Mouse (Mus musculus): ENCODE data around the gene Cd200. TPM values are rescaled to one million over a fixed set of nuclear protein-coding genes. Genes with fewer than 3 reads are reported as not detected.
A peak's percentile ranks its signal among the peaks of the same experiment; 100 is the strongest.
"Not testable (repeated sequence)": the region's sequence is repeated elsewhere in the genome, so short reads cannot be mapped to it uniquely, and the experiment has no call there.

Gene Cd200
- total RNA-seq, 2 experiments from 2014 or later = not detected

- ATAC-seq (replicated peaks; ENCODE audit: low FRiP score, low TSS enrichment, poor library complexity, severe bottlenecking) = no peak
These were observed 29.9 kb downstream of the Cd200 start for GRCm38 (mm10) chr16:45378959-45379358.

- ATAC-seq (replicated peaks; ENCODE audit: low FRiP score, low TSS enrichment, poor library complexity, severe bottlenecking) = no peak
These were observed 30.5 kb downstream of the Cd200 start for GRCm38 (mm10) chr16:45378147-45378943.

DNA sequence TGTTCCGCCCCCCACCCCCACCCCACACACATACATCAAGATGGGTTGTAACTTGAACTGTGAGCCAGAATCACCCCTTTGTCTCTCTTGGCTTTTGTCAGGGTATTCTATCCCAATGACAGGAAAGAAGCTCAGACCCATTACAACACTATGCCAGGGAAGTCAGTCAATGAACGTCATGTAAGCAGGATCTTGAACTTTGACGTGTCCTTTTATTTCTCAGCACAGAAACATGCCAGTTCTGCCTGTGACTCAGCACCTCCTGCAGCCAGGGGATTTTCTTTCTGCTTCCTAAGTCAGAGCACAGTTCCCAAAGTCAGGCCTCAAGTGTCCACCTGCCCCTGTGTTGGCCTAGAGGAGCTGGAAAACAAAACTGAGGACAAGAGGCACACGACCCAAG, 31.5 kb downstream of the Cd200 start:
- no peak for ATAC-seq (replicated peaks; ENCODE audit: low FRiP score, low TSS enrichment, poor library complexity, severe bottlenecking)

DNA sequence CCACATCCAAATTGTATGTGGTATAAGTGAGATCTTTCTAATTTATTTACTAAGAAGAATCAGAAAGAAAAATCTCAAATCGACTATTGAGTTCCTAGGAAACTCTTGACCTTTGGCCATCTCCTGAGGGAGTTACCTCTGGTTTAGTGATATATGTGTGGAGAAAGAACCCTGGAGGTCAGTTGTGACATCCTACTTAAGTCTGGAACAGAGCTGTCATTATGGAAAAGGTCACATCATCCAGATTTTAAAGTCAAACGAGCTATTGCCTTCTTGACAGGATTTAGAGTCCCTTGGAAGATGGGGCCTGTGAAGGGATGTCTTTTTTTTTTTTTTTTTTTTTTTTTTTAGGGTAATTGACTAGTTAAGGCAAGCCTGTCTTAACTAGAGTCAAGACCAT, 32.0 kb downstream of the Cd200 start:
- ATAC-seq (replicated peaks; ENCODE audit: low FRiP score, low TSS enrichment, poor library complexity, severe bottlenecking) = no peak

GRCm38 (mm10) chr16:45376294-45376693, 32.6 kb downstream of the Cd200 start:
- no peak for ATAC-seq (replicated peaks; ENCODE audit: low FRiP score, low TSS enrichment, poor library complexity, severe bottlenecking)

GRCm38 (mm10) chr16:45375506-45376225, 33.2 kb downstream of the Cd200 start:
- no peak for ATAC-seq (replicated peaks; ENCODE audit: low FRiP score, low TSS enrichment, poor library complexity, severe bottlenecking)

DNA sequence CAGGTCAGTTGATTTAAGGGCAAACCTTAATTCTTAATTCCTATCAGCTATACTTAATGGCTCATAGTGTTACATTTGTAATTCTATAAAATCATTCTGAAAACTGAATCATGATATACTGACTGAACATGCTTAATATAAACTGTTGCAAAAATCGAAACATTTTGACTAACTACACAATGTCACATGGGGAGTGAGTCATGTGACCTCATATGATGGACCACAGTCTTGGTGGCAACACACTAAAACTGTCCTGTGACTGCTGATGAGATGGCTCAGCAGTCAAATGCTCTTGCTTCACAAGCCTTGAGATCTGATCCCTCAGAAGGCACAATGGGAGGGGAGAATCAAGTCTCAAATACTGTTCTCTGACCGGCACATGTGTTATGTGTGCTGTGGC, 34.8 kb downstream of the Cd200 start:
- ATAC-seq (replicated peaks; ENCODE audit: low FRiP score, low TSS enrichment, poor library complexity, severe bottlenecking) = no peak

DNA sequence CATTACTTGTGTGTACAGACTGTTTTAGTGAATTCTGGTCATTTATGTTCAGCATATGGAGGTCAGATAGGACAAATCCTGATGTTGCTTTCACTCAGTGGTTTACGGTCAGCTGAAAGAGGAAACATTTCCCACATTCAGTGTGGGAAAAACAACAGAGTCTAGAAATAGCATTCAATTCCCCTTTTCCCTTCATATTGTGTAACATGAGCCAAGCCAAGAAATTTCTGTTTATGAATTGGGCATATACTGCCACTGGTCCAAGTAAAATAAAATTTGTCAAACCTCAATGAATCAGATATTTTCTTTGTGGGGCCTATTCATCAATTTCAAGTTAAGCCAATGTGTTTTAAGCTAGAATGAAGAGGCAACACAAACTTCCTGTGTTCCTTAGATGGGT, 37.8 kb downstream of the Cd200 start:
- no peak for ATAC-seq (replicated peaks; ENCODE audit: low FRiP score, low TSS enrichment, poor library complexity, severe bottlenecking)

DNA sequence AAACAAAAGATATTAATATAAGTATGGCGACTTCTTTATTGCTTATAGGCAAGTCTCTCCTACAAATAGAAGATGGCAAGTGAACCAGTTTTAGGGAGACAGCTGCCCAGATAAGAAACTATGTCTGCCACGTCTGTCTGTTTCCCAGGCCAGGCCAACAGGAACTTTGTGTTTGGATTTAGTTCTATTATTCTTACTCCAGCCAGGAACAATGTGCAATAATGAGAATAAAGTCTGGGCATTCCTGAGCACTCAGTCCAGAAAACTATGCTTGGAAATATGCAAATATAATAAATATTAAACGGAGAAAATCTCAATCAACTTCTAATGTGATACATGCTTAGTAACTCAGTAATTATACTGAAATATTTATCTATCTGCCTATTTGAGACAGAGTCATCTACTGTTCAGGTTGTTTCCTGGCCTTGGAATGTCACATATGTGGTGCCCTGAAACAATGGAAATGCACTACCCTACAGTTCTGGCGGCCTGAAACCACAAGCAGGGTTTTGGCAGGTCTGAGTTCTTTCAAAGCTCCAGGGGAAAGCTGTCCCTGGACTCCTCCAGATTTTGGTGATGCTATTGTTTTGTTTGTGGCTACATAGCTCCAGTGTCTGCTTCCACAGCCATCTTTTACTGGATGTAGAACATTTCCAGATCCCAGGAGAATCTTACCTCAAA, 39.4 kb downstream of the Cd200 start:
- no peak for ATAC-seq (replicated peaks; ENCODE audit: low FRiP score, low TSS enrichment, poor library complexity, severe bottlenecking)

- no peak for ATAC-seq (replicated peaks; ENCODE audit: low FRiP score, low TSS enrichment, poor library complexity, severe bottlenecking)
These were observed 42.7 kb downstream of the Cd200 start for GRCm38 (mm10) chr16:45366111-45366510.

DNA sequence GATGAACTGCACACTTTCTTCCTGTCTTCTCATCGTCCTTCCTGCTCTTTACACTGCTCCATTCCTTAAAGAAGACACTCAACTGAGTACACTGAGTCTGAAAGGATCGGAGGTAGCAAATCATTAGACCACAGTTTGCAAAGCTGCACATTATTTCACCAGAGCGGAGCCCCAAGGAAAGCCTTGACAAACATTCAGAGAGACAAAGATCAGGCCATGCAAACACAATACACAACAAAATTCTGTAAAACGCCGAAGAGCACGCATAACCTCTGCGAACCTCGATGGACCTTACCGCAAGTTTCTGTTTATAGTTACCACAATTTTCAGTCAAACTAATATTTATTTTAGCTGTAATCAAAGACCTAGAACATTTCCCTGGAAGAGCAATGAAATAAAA, 43.5 kb downstream of the Cd200 start:
- ATAC-seq (replicated peaks; ENCODE audit: low FRiP score, low TSS enrichment, poor library complexity, severe bottlenecking) = no peak

- no peak for ATAC-seq (replicated peaks; ENCODE audit: low FRiP score, low TSS enrichment, poor library complexity, severe bottlenecking)
These were observed 44.2 kb downstream of the Cd200 start for GRCm38 (mm10) chr16:45364627-45365026.

- no peak for ATAC-seq (replicated peaks; ENCODE audit: low FRiP score, low TSS enrichment, poor library complexity, severe bottlenecking)
These were observed 45.3 kb downstream of the Cd200 start for GRCm38 (mm10) chr16:45363480-45364045.

DNA sequence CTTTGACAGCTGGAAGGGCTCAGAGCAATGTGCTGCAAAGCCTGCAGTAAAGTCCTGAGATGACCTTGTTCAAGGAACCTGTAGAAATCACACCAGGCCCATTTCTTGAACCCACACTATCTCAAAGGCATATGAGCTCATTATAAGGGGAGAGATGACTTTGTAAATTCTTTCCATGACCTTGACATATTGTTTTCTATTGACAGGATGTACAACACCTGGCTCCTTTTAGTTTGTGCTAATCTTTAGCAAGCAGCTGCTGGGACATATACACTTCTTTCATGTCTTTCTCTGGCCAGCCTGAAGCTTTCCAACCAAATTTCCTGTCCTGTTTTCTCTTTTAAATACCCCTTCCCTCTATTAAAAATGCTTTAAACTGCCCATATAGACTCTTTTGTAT, 47.4 kb downstream of the Cd200 start:
- no peak for ATAC-seq (replicated peaks; ENCODE audit: low FRiP score, low TSS enrichment, poor library complexity, severe bottlenecking)

GRCm38 (mm10) chr16:45358441-45358840, 50.4 kb downstream of the Cd200 start:
- ATAC-seq (replicated peaks; ENCODE audit: low FRiP score, low TSS enrichment, poor library complexity, severe bottlenecking) = not testable (repeated sequence)

DNA sequence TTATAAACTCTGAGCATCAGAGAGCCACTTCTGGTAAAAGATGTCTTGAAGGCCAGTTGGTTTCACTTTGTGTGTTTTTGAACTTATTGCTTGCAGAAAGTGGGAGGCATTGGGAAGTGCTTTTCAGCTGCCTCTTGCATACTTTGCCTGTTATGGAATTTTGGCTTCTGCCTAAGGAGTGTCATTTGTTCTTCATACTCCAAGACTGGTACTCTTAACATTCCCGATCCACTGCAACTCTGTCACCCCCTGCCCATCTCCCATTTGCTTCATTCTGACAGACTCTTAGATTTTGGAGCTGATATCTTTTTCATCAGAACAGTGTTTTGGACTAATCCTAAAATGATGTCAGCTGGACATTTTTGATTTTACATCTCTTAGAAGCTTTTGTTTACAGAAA, 51.7 kb downstream of the Cd200 start:
- ATAC-seq (replicated peaks; ENCODE audit: low FRiP score, low TSS enrichment, poor library complexity, severe bottlenecking) = no peak

GRCm38 (mm10) chr16:45352875-45353274, 56.0 kb downstream of the Cd200 start:
- peak; percentile 94 for ATAC-seq (replicated peaks; ENCODE audit: low FRiP score, low TSS enrichment, poor library complexity, severe bottlenecking)

GRCm38 (mm10) chr16:45350767-45351166, 58.1 kb downstream of the Cd200 start:
- ATAC-seq (replicated peaks; ENCODE audit: low FRiP score, low TSS enrichment, poor library complexity, severe bottlenecking) = no peak

DNA sequence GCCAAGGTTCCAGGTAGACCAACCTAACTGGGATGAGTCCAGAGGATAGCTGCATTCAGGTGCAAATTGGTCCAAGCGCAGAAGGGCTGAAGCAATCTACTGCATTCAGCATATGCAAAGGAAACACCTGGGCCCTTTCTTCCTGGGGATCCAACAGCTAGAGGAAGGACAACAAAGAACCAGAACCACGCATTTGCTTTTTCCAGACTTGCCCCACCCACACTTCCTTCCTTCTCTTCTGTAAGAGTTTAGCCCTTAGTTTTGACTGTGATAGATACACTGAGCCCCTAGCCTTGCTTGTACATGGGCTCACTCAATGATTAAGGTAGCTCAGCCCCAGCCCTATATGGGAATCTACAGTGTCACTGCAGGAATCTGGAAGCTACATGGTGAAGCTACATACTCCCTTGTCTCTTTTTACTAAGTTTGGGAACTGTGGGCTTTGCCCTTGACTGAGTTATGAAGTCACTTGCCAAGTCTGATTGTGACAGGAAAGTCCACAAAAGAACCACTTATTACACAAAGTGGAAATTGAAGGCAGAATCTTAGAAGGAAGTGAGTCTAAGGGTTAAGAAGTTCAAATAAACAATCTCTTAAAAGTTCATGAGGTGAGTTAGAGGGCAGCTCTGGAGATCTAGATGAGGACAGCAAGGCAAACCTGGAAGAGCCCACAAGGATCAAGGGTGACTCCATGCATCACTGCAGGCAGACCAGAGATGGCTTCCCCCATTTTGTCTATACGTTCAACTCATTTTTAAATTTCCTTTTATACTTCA, 59.1 kb downstream of the Cd200 start:
- ATAC-seq (replicated peaks; ENCODE audit: low FRiP score, low TSS enrichment, poor library complexity, severe bottlenecking) = no peak
